Mouse (Mus musculus) bone marrow macrophage, adult 2 months (primary cell): ENCODE results near the gene Angel1. TPM values are rescaled to one million over a fixed set of nuclear protein-coding genes. Genes with fewer than 3 reads are reported as not detected.

ENCODE experiments used
- H3K27ac ChIP-seq: 2 replicates; pipeline ENCODE4 v1.5.1; 2012; ENCODE audit warnings: low read depth, low read length; ENCODE audit not compliant: insufficient read depth
- H3K4me1 ChIP-seq: 2 replicates; pipeline ENCODE4 v1.6.1; 2012; ENCODE audit warnings: low read length; ENCODE audit not compliant: control insufficient read depth, insufficient read depth
- H3K4me3 ChIP-seq: 2 replicates; pipeline ENCODE4 v1.5.1; 2012; ENCODE audit warnings: mild to moderate bottlenecking, low read length, moderate library complexity; ENCODE audit not compliant: insufficient read depth
- CTCF ChIP-seq: IDR thresholded peaks from 2 replicates; pipeline ENCODE4 v1.5.1; 2012; ENCODE audit warnings: low read depth, mild to moderate bottlenecking, low read length, moderate library complexity
- POLR2A ChIP-seq: IDR thresholded peaks from 2 replicates; pipeline ENCODE4 v1.6.1; 2012; ENCODE audit warnings: mild to moderate bottlenecking, low read depth, low read length, borderline replicate concordance
- polyA plus RNA-seq: library from polyadenylated mRNA; stranded (reverse); fragments of >200 nt; gene quantifications from 2 replicates; pipeline ENCODE4 v1.2.4, GENCODE M21; 2012; ENCODE audit not compliant: missing spikeins, insufficient read depth, insufficient read length

The Angel1 gene
- polyA plus RNA-seq, 1 experiment, result 3.3 TPM

GRCm38 (mm10) chr12:86681626-86682025 lies 44.6 kb downstream of the Angel1 start:
- TF ChIP-seq POLR2A (no peak), CTCF (no peak)
- Histone ChIP-seq H3K4me1 (peaks cover 15% of the 10 kb centered on the region), H3K27ac (no peak overlapping the region), H3K4me3 (no peak overlapping the region)

DNA sequence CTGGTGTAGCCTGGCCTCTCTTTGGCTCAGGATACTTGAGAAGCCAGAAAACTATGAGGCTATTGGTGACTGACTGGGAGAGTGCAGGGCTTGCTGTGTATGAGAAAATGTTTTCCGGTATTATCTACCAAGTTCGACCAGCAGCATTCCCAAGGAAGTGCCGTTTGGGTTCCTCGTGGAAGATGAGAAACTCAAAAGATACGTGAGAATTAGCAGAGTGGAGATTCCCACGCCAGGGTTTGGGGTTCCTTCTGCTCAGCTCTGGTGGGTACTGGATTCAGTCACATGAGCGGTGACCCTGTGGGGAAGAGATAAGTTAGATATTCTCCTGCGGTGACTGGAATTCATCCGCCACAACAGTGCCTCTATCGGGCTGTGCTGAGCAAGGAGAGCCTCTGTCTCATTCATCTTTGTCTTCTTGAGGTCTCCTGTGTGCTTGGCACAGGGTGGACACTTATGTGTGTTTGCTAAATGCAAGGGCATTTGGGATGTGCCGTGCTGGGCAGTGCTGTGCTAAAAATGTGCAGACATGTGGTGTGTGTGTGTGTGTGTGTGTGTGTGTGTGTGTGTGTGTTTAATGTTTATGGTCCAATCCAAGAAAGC lies 45.6 kb downstream of the Angel1 start:
- TF ChIP-seq POLR2A (no peak), CTCF (no peak)
- Histone ChIP-seq H3K4me1 (peaks cover 12% of the 10 kb centered on the region), H3K4me3 (no peak overlapping the region), H3K27ac (no peak overlapping the region)

GRCm38 (mm10) chr12:86679991-86680491 lies 46.2 kb downstream of the Angel1 start:
- H3K4me1 ChIP-seq, result peaks cover 12% of the 10 kb centered on the region
- no peak for TF ChIP-seq CTCF
- TF ChIP-seq POLR2A, result no peak
- H3K27ac ChIP-seq, result no peak overlapping the region
- H3K4me3 ChIP-seq, result no peak overlapping the region

DNA sequence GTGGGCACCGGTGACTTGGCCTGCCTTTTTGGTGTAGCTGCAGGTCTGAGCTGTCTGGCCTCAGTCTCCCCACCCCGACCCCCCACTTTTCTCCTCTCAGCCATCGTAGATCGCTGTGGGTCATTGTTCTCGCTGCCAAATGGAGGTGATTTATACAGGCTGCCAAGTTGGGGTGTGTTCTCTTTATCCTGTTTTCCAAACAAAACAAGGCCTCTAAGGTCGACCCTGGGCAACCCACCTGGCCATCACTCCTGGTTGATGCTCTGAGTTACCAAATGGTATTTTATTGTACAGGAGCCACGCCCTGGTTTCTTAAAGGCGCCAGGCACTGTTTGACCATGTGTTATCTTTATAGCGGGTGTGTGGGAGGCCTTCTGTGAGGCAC lies 46.7 kb downstream of the Angel1 start:
- no peak overlapping the region for H3K4me3 ChIP-seq
- peaks cover 12% of the 10 kb centered on the region for H3K4me1 ChIP-seq
- H3K27ac ChIP-seq, result no peak overlapping the region
- TF ChIP-seq CTCF (no peak), POLR2A (no peak)

GRCm38 (mm10) chr12:86678591-86679545 lies 47.4 kb downstream of the Angel1 start, which contains the start of gene Vash1:
Gene Vash1 (plus strand): TSS chr12:86678700.
- no peak within 1 kb of the TSS for H3K27ac ChIP-seq
- H3K4me3 ChIP-seq, result peak within 1 kb of the TSS; percentile 84
- H3K4me1 ChIP-seq, result peaks cover 6% of the 10 kb centered on the region
- TF ChIP-seq CTCF (no peak), POLR2A (no peak)

GRCm38 (mm10) chr12:86672507-86672906 lies 53.8 kb downstream of the Angel1 start:
- H3K4me1 ChIP-seq, result no peaks in the 10 kb centered on the region
- TF ChIP-seq CTCF (no peak), POLR2A (no peak)
- H3K27ac ChIP-seq, result no peak overlapping the region
- no peak overlapping the region for H3K4me3 ChIP-seq

GRCm38 (mm10) chr12:86672105-86672504 lies 54.2 kb downstream of the Angel1 start:
- no peak overlapping the region for H3K4me3 ChIP-seq
- H3K27ac ChIP-seq, result no peak overlapping the region
- no peaks in the 10 kb centered on the region for H3K4me1 ChIP-seq
- TF ChIP-seq CTCF (no peak), POLR2A (no peak)

- Histone ChIP-seq H3K4me1 (no peaks in the 10 kb centered on the region), H3K27ac (no peak overlapping the region), H3K4me3 (no peak overlapping the region)
- TF ChIP-seq POLR2A, result no peak
- TF ChIP-seq CTCF, result no peak
These were observed 57.9 kb downstream of the Angel1 start for GRCm38 (mm10) chr12:86668404-86668803.

DNA sequence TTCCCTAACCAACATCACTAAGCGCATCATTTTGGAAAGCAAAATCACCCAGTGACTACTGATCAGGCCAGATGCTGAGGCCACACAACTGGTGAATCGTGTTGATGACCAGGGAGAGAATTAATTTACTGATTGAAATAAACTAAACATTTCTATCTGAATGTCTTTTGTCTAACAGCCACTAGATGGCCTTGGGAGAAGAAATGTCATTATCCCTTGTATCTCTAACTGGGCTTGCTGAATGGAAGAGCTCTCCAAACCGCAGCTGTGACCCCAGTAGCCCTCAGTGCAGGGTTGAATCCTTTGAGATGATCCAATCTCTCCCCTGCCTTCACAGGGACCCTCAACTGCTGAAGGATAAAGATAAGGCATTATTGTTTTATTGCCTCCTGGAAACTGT lies 60.6 kb downstream of the Angel1 start:
- Histone ChIP-seq H3K4me1 (no peaks in the 10 kb centered on the region), H3K4me3 (no peak overlapping the region), H3K27ac (no peak overlapping the region)
- no peak for TF ChIP-seq POLR2A
- TF ChIP-seq CTCF, result no peak

- Histone ChIP-seq H3K4me3 (no peak overlapping the region), H3K4me1 (peaks cover 6% of the 10 kb centered on the region), H3K27ac (no peak overlapping the region)
- no peak for TF ChIP-seq CTCF
- TF ChIP-seq POLR2A, result no peak
These were observed 65.8 kb downstream of the Angel1 start for GRCm38 (mm10) chr12:86660466-86660865.
